Mouse (Mus musculus): ENCODE data around the gene Pax2. TPM values are rescaled to one million over a fixed set of nuclear protein-coding genes. Genes with fewer than 3 reads are reported as not detected.

The Pax2 gene
- polyA plus RNA-seq, 1 experiment from 2014 or later, result 1.7 TPM

DNA sequence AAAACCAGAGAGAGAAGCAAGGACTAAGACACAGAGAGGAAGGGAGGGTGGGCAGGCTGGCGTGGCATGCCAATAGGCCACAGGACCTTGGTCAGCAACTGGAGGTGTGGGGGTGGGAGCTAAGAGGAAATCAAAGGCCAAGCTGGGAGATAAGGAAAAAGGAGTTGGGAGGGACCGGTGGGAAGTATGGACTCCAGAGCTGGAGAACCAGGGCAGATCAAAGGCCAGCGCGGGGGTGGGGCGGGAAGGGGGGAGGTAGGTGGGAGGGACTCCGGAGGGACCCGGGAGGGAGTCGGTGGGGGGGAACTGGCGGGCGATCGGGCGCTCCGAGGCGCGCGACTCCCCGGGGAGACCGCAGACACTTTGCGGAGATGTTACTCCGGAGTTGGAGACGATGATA is 21.7 kb upstream of the Pax2 start:
- under 1% methylated on average over 21 of the region's 21 CpGs for WGBS
- Histone ChIP-seq H3K27me3 (ENCODE audit: control insufficient read depth, insufficient read depth, low read length) (peaks cover 81% of the 10 kb centered on the region), H3K36me3 (ENCODE audit: control insufficient read depth, insufficient read depth, low read length) (no peaks in the 10 kb centered on the region), H3K27ac (replicated peaks; ENCODE audit: low read depth, low read length) (no peak overlapping the region), H3K4me3 (replicated peaks; ENCODE audit: low read depth, low read length) (peak overlapping the region; percentile 24), H3K4me1 (ENCODE audit: control insufficient read depth, insufficient read depth, low read length) (no peaks in the 10 kb centered on the region), H3K4me2 (ENCODE audit: low read length) (peak overlapping the region; percentile 49), H3K9ac (replicated peaks; ENCODE audit: low read length) (no peak overlapping the region; the same call in 1 of the 2 replicates), H3K9me3 (ENCODE audit: control insufficient read depth, low read length) (no peaks in the 10 kb centered on the region)
- ATAC-seq (ENCODE audit: low FRiP score, low TSS enrichment), result no peak
- no peak for DNase-seq

DNA sequence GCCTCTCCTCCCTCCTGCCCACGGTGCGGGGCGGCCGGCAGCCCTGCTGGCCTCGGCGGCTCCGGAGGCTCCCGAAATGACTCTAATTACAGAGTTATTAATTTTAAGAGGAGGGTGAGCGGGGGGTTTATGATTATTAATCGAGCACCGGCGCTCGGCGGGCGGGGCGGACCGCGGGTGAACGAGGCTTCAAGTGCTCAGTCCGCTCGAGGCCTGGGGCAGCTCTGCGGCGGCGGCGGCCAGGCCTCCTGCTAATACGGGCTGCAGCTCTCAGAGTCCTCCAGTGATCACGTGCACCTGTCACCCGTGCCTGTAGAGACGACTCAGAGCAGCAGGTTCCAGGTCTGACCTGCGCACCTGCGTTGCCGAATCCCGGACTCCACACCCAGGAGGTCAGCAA is 21.2 kb upstream of the Pax2 start:
- no peaks in the 10 kb centered on the region for H3K36me3 ChIP-seq (ENCODE audit: control insufficient read depth, insufficient read depth, low read length)
- under 1% methylated on average over 33 of the region's 33 CpGs for WGBS
- H3K27me3 ChIP-seq (ENCODE audit: control insufficient read depth, insufficient read depth, low read length), result peaks cover 86% of the 10 kb centered on the region
- H3K4me1 ChIP-seq (ENCODE audit: control insufficient read depth, insufficient read depth, low read length), result no peaks in the 10 kb centered on the region
- no peaks in the 10 kb centered on the region for H3K9me3 ChIP-seq (ENCODE audit: control insufficient read depth, low read length)
- H3K4me3 ChIP-seq (replicated peaks; ENCODE audit: low read depth, low read length), result peak overlapping the region; percentile 24
- peak overlapping the region; percentile 49 for H3K4me2 ChIP-seq (ENCODE audit: low read length)
- ATAC-seq (ENCODE audit: low FRiP score, low TSS enrichment), result no peak
- peak overlapping the region; percentile 34; the same call in 1 of the 2 replicates for H3K9ac ChIP-seq (replicated peaks; ENCODE audit: low read length)
- H3K27ac ChIP-seq (replicated peaks; ENCODE audit: low read depth, low read length), result no peak overlapping the region
- DNase-seq, result peak; percentile 38

DNA sequence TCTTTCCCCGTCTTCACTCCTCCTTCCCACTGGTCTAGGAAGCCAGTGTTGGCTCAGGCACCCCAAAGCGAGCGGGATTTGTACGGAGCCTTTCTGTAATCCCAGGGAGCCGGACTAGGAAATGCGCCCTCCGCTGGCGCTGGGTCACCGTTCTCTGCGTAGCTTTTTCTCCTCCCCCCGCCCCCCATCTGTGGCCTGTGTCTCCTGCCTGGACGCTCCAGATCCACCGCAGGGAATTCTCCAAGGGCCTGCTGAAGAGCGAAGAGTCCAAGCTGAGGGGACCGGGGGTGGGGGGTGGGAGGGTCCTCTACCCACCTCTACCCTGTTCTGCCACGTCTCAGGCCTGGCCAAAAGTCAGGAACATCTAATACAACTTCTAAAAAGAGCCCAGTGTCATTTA is 15.5 kb upstream of the Pax2 start:
- Histone ChIP-seq H3K9ac (replicated peaks; ENCODE audit: low read length) (no peak overlapping the region), H3K27ac (replicated peaks; ENCODE audit: low read depth, low read length) (no peak overlapping the region), H3K36me3 (ENCODE audit: control insufficient read depth, insufficient read depth, low read length) (no peaks in the 10 kb centered on the region), H3K4me2 (ENCODE audit: low read length) (no peak overlapping the region), H3K9me3 (ENCODE audit: control insufficient read depth, low read length) (no peaks in the 10 kb centered on the region), H3K4me1 (ENCODE audit: control insufficient read depth, insufficient read depth, low read length) (no peaks in the 10 kb centered on the region), H3K27me3 (ENCODE audit: control insufficient read depth, insufficient read depth, low read length) (peaks cover 100% of the 10 kb centered on the region), H3K4me3 (replicated peaks; ENCODE audit: low read depth, low read length) (no peak overlapping the region)
- WGBS, result 2% methylated on average over 16 of the region's 16 CpGs
- DNase-seq (peak; percentile 38), ATAC-seq (ENCODE audit: low FRiP score, low TSS enrichment) (no peak)

DNA sequence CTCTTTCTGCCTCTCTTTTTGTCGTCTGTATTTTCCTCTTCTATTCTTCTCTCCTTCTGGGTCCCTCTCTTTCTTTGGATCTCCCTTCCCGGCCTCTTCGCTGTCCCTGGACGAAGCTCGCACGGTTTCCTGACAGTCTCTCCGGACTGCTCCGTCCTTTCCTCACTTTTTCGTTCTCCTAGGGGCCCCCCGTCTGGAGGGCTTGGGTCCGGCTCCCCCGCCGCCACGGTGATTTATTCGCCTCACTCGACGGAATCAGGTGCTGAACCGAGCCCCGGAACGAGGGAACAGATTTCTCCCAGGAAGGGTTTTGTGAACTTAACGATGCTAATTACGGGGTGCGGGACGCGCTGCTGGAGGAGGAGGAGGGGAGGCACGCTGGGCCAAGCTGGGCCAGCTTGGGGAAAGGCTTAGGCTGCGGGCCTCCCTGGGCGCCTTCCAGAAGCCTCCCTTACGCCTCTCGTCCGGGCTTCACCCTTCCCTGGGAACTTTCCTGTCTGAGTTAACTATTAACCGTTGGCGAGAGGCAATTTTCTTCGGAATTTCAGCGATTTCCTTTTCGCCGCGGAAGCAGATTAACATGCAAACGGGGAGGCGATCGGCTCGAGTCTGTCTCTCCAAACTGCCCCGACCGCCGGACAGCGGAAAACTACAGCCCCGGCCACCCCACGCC is 14.6 kb upstream of the Pax2 start:
- Histone ChIP-seq H3K27ac (replicated peaks; ENCODE audit: low read depth, low read length) (no peak overlapping the region), H3K9me3 (ENCODE audit: control insufficient read depth, low read length) (no peaks in the 10 kb centered on the region), H3K4me3 (replicated peaks; ENCODE audit: low read depth, low read length) (0 out of 2 replicates have a peak overlapping the region, but pooled peaks have one; percentile 4), H3K4me2 (ENCODE audit: low read length) (peak overlapping the region; percentile 19), H3K4me1 (ENCODE audit: control insufficient read depth, insufficient read depth, low read length) (no peaks in the 10 kb centered on the region), H3K9ac (replicated peaks; ENCODE audit: low read length) (no peak overlapping the region), H3K36me3 (ENCODE audit: control insufficient read depth, insufficient read depth, low read length) (no peaks in the 10 kb centered on the region), H3K27me3 (ENCODE audit: control insufficient read depth, insufficient read depth, low read length) (peaks cover 100% of the 10 kb centered on the region)
- DNase-seq (peak; percentile 39), ATAC-seq (ENCODE audit: low FRiP score, low TSS enrichment) (no peak)
- under 1% methylated on average over 48 of the region's 48 CpGs for WGBS

DNA sequence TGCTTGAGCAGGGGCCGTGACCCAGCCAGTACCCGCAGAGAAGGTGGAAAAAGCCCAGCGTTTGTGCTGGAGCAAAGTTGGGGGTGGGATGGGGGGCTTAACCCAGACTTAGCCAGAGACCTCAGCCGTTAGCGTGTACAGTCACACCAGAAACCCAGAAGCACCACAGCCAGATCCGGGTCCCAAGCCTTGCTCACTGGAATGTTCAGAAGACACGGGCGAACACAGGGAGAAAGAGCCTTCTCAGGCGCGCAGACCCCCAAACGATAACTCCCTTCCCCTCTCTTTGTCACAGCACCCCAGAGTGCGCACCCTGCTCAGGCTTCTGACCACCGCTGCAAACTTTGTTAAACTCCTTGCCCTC is 14.1 kb upstream of the Pax2 start:
- DNase-seq (peak; percentile 17), ATAC-seq (ENCODE audit: low FRiP score, low TSS enrichment) (no peak)
- Histone ChIP-seq H3K9ac (replicated peaks; ENCODE audit: low read length) (no peak overlapping the region), H3K27ac (replicated peaks; ENCODE audit: low read depth, low read length) (no peak overlapping the region), H3K4me1 (ENCODE audit: control insufficient read depth, insufficient read depth, low read length) (0 out of 2 replicates have a peak, but pooled peaks cover 4% of the 10 kb centered on the region), H3K4me2 (ENCODE audit: low read length) (peak overlapping the region; percentile 19), H3K9me3 (ENCODE audit: control insufficient read depth, low read length) (no peaks in the 10 kb centered on the region), H3K4me3 (replicated peaks; ENCODE audit: low read depth, low read length) (0 out of 2 replicates have a peak overlapping the region, but pooled peaks have one; percentile 4), H3K36me3 (ENCODE audit: control insufficient read depth, insufficient read depth, low read length) (no peaks in the 10 kb centered on the region), H3K27me3 (ENCODE audit: control insufficient read depth, insufficient read depth, low read length) (peaks cover 100% of the 10 kb centered on the region)
- WGBS, result 0% methylated on average over 13 of the region's 13 CpGs

DNA sequence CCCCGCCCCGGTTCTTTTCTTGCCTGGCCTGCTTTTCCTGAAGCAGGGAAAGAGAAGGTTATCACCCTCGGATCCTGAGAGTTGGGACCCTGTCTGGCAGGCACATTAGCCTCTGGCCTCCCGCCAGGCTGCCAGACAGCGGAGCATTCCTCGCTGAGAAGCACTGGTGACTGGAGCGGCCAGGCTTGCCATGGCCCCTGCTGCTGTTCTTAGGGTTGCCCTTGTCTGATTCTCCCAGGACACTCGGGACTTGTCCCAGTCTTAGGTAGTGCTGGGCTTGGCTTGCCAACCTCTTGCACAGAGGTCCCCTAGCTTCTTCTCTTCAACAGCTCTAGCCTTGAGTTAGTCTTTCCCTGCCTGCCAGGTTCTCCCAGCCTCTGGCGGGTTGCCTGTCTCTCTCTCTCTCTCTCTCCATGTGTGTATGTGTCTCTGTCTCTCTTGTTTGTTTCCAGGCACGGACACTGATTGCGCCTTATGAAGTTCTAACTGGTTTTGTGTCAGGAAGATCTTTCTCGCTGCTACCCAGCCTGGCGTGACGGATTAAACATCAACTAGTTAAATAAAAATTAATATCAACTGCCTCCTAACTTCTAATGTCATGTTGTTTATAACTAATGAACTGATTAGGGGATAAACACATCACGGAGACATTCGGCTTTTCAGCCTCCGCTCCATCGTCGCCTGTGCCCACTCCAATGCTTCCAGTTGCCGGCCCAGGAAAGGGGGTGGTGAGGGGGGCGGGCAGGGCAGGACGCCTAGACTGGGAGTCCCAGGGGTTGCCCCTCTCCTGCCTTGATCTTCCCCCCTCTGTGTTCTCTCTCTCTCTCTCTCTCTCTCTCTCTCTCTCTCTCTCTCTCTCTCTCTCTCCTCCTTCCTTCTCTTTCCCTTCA is 13.5 kb upstream of the Pax2 start:
- no peak overlapping the region for H3K27ac ChIP-seq (replicated peaks; ENCODE audit: low read depth, low read length)
- no peaks in the 10 kb centered on the region for H3K9me3 ChIP-seq (ENCODE audit: control insufficient read depth, low read length)
- H3K4me3 ChIP-seq (replicated peaks; ENCODE audit: low read depth, low read length), result no peak overlapping the region
- H3K36me3 ChIP-seq (ENCODE audit: control insufficient read depth, insufficient read depth, low read length), result no peaks in the 10 kb centered on the region
- ATAC-seq (ENCODE audit: low FRiP score, low TSS enrichment), result no peak
- peak overlapping the region; percentile 19; the same call in 1 of the 2 replicates for H3K4me2 ChIP-seq (ENCODE audit: low read length)
- peaks cover 100% of the 10 kb centered on the region for H3K27me3 ChIP-seq (ENCODE audit: control insufficient read depth, insufficient read depth, low read length)
- under 1% methylated on average over 22 of the region's 22 CpGs for WGBS
- H3K9ac ChIP-seq (replicated peaks; ENCODE audit: low read length), result no peak overlapping the region
- 0 out of 2 replicates have a peak, but pooled peaks cover 4% of the 10 kb centered on the region for H3K4me1 ChIP-seq (ENCODE audit: control insufficient read depth, insufficient read depth, low read length)
- peak; percentile 55 for DNase-seq

DNA sequence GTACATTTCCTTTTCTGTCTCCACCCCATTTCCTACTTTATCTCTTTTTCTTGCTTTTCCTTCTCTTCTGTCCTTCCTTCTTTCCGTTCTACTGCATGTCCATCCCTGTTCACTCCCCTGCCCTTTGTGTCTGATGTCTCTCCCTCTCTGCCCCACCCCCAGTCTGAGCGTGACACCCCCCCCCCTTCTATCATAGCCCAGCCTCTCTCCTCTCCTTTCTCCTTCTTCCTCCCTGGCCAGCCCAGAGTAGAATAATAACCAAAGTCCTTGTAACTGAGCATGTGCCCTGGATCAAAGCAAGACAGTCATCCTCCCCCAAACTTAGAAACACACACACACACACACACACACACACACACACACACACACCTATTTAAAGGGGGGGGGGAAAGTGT is 12.8 kb upstream of the Pax2 start:
- peaks cover 100% of the 10 kb centered on the region for H3K27me3 ChIP-seq (ENCODE audit: control insufficient read depth, insufficient read depth, low read length)
- no peak overlapping the region for H3K4me3 ChIP-seq (replicated peaks; ENCODE audit: low read depth, low read length)
- ATAC-seq (ENCODE audit: low FRiP score, low TSS enrichment) (no peak), DNase-seq (no peak)
- no peak overlapping the region for H3K9ac ChIP-seq (replicated peaks; ENCODE audit: low read length)
- no peaks in the 10 kb centered on the region for H3K9me3 ChIP-seq (ENCODE audit: control insufficient read depth, low read length)
- H3K36me3 ChIP-seq (ENCODE audit: control insufficient read depth, insufficient read depth, low read length), result no peaks in the 10 kb centered on the region
- 0 out of 2 replicates have a peak, but pooled peaks cover 4% of the 10 kb centered on the region for H3K4me1 ChIP-seq (ENCODE audit: control insufficient read depth, insufficient read depth, low read length)
- H3K4me2 ChIP-seq (ENCODE audit: low read length), result no peak overlapping the region
- 2% methylated on average over 2 of the region's 2 CpGs for WGBS
- no peak overlapping the region for H3K27ac ChIP-seq (replicated peaks; ENCODE audit: low read depth, low read length)

DNA sequence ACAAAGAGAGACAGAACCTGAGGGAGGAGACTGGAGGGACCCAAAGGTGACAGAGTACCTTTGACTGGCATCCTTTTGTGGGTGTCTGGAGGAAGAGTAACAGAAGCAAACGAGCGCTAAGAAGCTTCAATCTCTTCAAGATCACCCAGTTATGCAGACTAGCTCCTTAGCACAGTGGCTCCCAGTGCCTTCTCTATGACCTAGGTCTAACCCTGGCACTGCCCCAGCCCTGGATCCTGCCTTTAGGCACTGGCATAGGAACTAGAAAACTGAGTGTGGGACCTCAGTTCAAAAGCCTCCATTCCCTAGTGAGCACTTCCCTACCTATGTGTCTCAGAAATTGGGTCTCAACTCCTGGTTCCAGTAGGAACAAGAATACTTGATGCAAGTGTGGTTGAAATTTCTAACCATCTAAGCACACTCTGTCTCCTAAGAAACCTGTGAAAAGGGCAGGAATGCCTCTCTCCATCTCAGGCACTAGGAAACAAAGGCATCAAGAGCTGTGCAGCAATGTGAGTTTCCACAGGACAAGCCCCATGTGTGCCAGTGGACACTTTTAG is 11.8 kb upstream of the Pax2 start:
- Histone ChIP-seq H3K27ac (replicated peaks; ENCODE audit: low read depth, low read length) (no peak overlapping the region), H3K9ac (replicated peaks; ENCODE audit: low read length) (no peak overlapping the region), H3K27me3 (ENCODE audit: control insufficient read depth, insufficient read depth, low read length) (peaks cover 100% of the 10 kb centered on the region), H3K4me1 (ENCODE audit: control insufficient read depth, insufficient read depth, low read length) (0 out of 2 replicates have a peak, but pooled peaks cover 4% of the 10 kb centered on the region), H3K36me3 (ENCODE audit: control insufficient read depth, insufficient read depth, low read length) (no peaks in the 10 kb centered on the region), H3K4me3 (replicated peaks; ENCODE audit: low read depth, low read length) (no peak overlapping the region), H3K4me2 (ENCODE audit: low read length) (no peak overlapping the region), H3K9me3 (ENCODE audit: control insufficient read depth, low read length) (no peaks in the 10 kb centered on the region)
- DNase-seq, result no peak
- no peak for ATAC-seq (ENCODE audit: low FRiP score, low TSS enrichment)
- 5% methylated on average over 2 of the region's 2 CpGs for WGBS
